ENCODE assay signal across 29 mouse cellular contexts in the genomic region with DNA sequence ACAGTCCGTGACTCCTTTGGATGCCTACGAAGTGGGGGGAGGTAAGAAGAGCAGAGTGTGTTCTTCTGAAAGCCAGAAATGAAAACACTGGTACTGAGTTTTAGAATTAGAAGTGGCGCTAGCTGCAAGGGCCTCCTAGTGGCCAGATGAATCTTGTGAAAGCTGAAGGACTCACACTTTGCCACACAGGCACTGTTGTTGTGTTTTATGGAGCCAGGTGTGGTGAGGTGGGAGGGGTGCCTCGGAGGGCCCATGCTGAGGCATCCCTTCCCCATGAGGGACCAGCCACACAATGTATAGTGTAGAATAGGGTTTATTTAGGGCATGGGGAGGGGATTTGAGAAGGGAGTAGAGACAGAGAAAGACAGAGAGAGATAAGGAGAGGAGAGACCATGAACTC. TPM values are rescaled to one million over a fixed set of nuclear protein-coding genes. Genes with fewer than 3 reads are reported as not detected.
A peak's percentile ranks its signal among the peaks of the same experiment; 100 is the strongest.
DNase-seq lines count a peak whose midpoint lies in the region; ATAC-seq and TF ChIP-seq lines count a peak whose summit lies in the region.
"Had no signal": no experiment of that assay in that cellular context is flagged by ENCODE, and none has a peak within 500 bp of the region (broad histone marks: within the 10 kb centered on the region; RNA-seq: fewer than 3 reads in every experiment).

No protein-coding gene starts in this region.

- no peak overlapping the region for H3K27ac ChIP-seq in kidney, postnatal 0 days
- no peak overlapping the region for H3K27ac ChIP-seq in midbrain, embryonic 11.5 days (ENCODE audit: low read depth, low read length)
- no peak overlapping the region for H3K27ac ChIP-seq in midbrain, embryonic 14.5 days (replicated peaks; ENCODE audit: low read depth, low read length)
- H3K27ac ChIP-seq in MEL (ENCODE audit: control insufficient read depth, low read depth, low read length) = no peak overlapping the region
- H3K27ac ChIP-seq: embryonic facial prominence, embryonic 13.5 days; forebrain, embryonic 12.5 days; hindbrain, embryonic 12.5 days; midbrain, embryonic 12.5 days; neural tube, embryonic 13.5 days had no signal

- peaks cover 68% of the 10 kb centered on the region for H3K36me3 ChIP-seq in kidney, postnatal 0 days (ENCODE audit: insufficient read depth, low read length)
- peaks cover 50% of the 10 kb centered on the region for H3K36me3 ChIP-seq in midbrain, embryonic 11.5 days (ENCODE audit: control insufficient read depth, insufficient read depth, low read length)
- H3K36me3 ChIP-seq in midbrain, embryonic 14.5 days (ENCODE audit: control insufficient read depth, insufficient read depth, low read length) = peaks cover 93% of the 10 kb centered on the region
- H3K36me3 ChIP-seq in MEL (ENCODE audit: control insufficient read depth in 1 of 2, insufficient read depth in 2 of 2, low read length in 2 of 2) = peaks cover 0 to 25% of the 10 kb centered on the region in 2 experiments; a peak in 2 of 4 replicates

- no peak overlapping the region for H3K4me2 ChIP-seq in kidney, postnatal 0 days (ENCODE audit: low read length)
- H3K4me2 ChIP-seq in midbrain, embryonic 11.5 days = no peak overlapping the region
- H3K4me2 ChIP-seq in midbrain, embryonic 14.5 days (ENCODE audit: low read length) = no peak overlapping the region
- H3K4me2 ChIP-seq: embryonic facial prominence, embryonic 13.5 days; forebrain, embryonic 12.5 days; heart, embryonic 12.5 days; hindbrain, embryonic 12.5 days; midbrain, embryonic 12.5 days; neural tube, embryonic 13.5 days had no signal

- no peak for ATAC-seq in kidney, postnatal 0 days (replicated peaks; ENCODE audit: low FRiP score, low read depth)
- ATAC-seq in midbrain, embryonic 11.5 days (ENCODE audit: low FRiP score) = no peak
- ATAC-seq in midbrain, embryonic 14.5 days (ENCODE audit: low FRiP score, low TSS enrichment) = no peak
- ATAC-seq: Patski had no signal

- peak; percentile 31; the same call in 1 of the 2 replicates for TF ChIP-seq CTCF in kidney, postnatal 0 days (IDR thresholded peaks at IDR 0.05; ENCODE audit: low read depth)
- peak; percentile 6 to 32 (median 8); a peak in 2 of 6 replicates for TF ChIP-seq CTCF in MEL (IDR thresholded peaks at IDR 0.05 in 2 of 3, conservative IDR thresholded peaks at IDR 0.05 in 1 of 3; ENCODE audit: control insufficient read depth in 1 of 3, insufficient read depth in 1 of 3, low read depth in 2 of 3, low read length in 3 of 3, poor library complexity in 1 of 3, severe bottlenecking in 1 of 3)

- no peak overlapping the region for H3K4me3 ChIP-seq in kidney, postnatal 0 days (replicated peaks; ENCODE audit: low read depth, low read length)
- H3K4me3 ChIP-seq in midbrain, embryonic 11.5 days (ENCODE audit: low read depth, low read length) = no peak overlapping the region
- H3K4me3 ChIP-seq in midbrain, embryonic 14.5 days (replicated peaks; ENCODE audit: low read depth, low read length) = no peak overlapping the region
- no peak overlapping the region for H3K4me3 ChIP-seq in MEL (ENCODE audit: control insufficient read depth in 1 of 2, insufficient read depth in 1 of 2, low read depth in 2 of 2, low read length in 2 of 2)
- H3K4me3 ChIP-seq: embryonic facial prominence, embryonic 13.5 days; erythroblast, embryonic 14.5 days; forebrain, embryonic 12.5 days; heart, embryonic 12.5 days; hindbrain, embryonic 12.5 days; midbrain, embryonic 12.5 days; neural tube, embryonic 13.5 days had no signal

- TF ChIP-seq POLR2A in MEL (IDR thresholded peaks at IDR 0.05; ENCODE audit: control insufficient read depth in 1 of 2, insufficient read depth in 1 of 2, low read depth in 1 of 2, low read length in 2 of 2, poor library complexity in 1 of 2) = no peak

- no peaks in the 10 kb centered on the region for H3K9me3 ChIP-seq in kidney, postnatal 0 days (replicated peaks; ENCODE audit: low read length)
- H3K9me3 ChIP-seq in midbrain, embryonic 11.5 days (ENCODE audit: control insufficient read depth, low read length) = no peaks in the 10 kb centered on the region
- H3K9me3 ChIP-seq in midbrain, embryonic 14.5 days (ENCODE audit: control insufficient read depth, low read length) = no peaks in the 10 kb centered on the region
- H3K9me3 ChIP-seq in MEL (replicated peaks; ENCODE audit: insufficient read depth, low read length) = no peaks in the 10 kb centered on the region
- H3K9me3 ChIP-seq: embryonic facial prominence, embryonic 13.5 days; forebrain, embryonic 12.5 days; heart, embryonic 12.5 days; hindbrain, embryonic 12.5 days; midbrain, embryonic 12.5 days; neural tube, embryonic 13.5 days had no signal

- H3K9ac ChIP-seq in kidney, postnatal 0 days (ENCODE audit: low read depth, low read length) = no peak overlapping the region
- H3K9ac ChIP-seq in midbrain, embryonic 11.5 days (ENCODE audit: low read length) = no peak overlapping the region
- no peak overlapping the region for H3K9ac ChIP-seq in midbrain, embryonic 14.5 days (replicated peaks; ENCODE audit: low read length)
- no peak overlapping the region for H3K9ac ChIP-seq in MEL (ENCODE audit: control insufficient read depth, low read depth, low read length, poor library complexity, severe bottlenecking)
- H3K9ac ChIP-seq: embryonic facial prominence, embryonic 13.5 days; forebrain, embryonic 12.5 days; heart, embryonic 12.5 days; hindbrain, embryonic 12.5 days; midbrain, embryonic 12.5 days; neural tube, embryonic 13.5 days had no signal

- no peaks in the 10 kb centered on the region for H3K27me3 ChIP-seq in kidney, postnatal 0 days (ENCODE audit: insufficient read depth, low read length)
- no peaks in the 10 kb centered on the region for H3K27me3 ChIP-seq in midbrain, embryonic 11.5 days (ENCODE audit: control insufficient read depth, insufficient read depth, low read length)
- H3K27me3 ChIP-seq in midbrain, embryonic 14.5 days (ENCODE audit: control insufficient read depth, insufficient read depth, low read length) = no peaks in the 10 kb centered on the region
- no peaks in the 10 kb centered on the region for H3K27me3 ChIP-seq in MEL (ENCODE audit: control insufficient read depth in 1 of 2, insufficient read depth in 2 of 2, low read length in 2 of 2)
- H3K27me3 ChIP-seq: embryonic facial prominence, embryonic 13.5 days; forebrain, embryonic 12.5 days; heart, embryonic 12.5 days; hindbrain, embryonic 12.5 days; midbrain, embryonic 12.5 days; neural tube, embryonic 13.5 days; Patski had no signal

- H3K4me1 ChIP-seq in kidney, postnatal 0 days (replicated peaks; ENCODE audit: insufficient read depth, low read length) = no peaks in the 10 kb centered on the region
- no peaks in the 10 kb centered on the region for H3K4me1 ChIP-seq in midbrain, embryonic 11.5 days (ENCODE audit: control insufficient read depth, insufficient read depth, low read length)
- no peaks in the 10 kb centered on the region for H3K4me1 ChIP-seq in midbrain, embryonic 14.5 days (ENCODE audit: control insufficient read depth, insufficient read depth, low read length)
- no peaks in the 10 kb centered on the region for H3K4me1 ChIP-seq in MEL (ENCODE audit: control insufficient read depth in 1 of 2, insufficient read depth in 2 of 2, low read length in 2 of 2)
- H3K4me1 ChIP-seq: embryonic facial prominence, embryonic 13.5 days; forebrain, embryonic 12.5 days; heart, embryonic 12.5 days; hindbrain, embryonic 12.5 days; midbrain, embryonic 12.5 days; neural tube, embryonic 13.5 days had no signal

- WGBS in kidney, postnatal 0 days = 82% methylated on average over 4 of the region's 4 CpGs
- WGBS in midbrain, embryonic 11.5 days = 86% methylated on average over 4 of the region's 4 CpGs
- WGBS in midbrain, embryonic 14.5 days = 94% methylated on average over 4 of the region's 4 CpGs

- H3K79me2 ChIP-seq in MEL (ENCODE audit: control insufficient read depth, insufficient read depth, low read length, poor library complexity) = no peaks in the 10 kb centered on the region

- no peak for TF ChIP-seq RAD21 in MEL (IDR thresholded peaks at IDR 0.05; ENCODE audit: low read depth, low read length)

- no peak for DNase-seq in kidney, postnatal 0 days (ENCODE audit: low spot score)
- DNase-seq in kidney, adult 9 months = no peak
- DNase-seq in midbrain, embryonic 11.5 days (ENCODE audit: low spot score, missing footprints) = peak; percentile 79
- DNase-seq in midbrain, embryonic 14.5 days = no peak
- DNase-seq in MEL (ENCODE audit: low read depth, low spot score) = no peak
- no peak for DNase-seq in frontal cortex, postnatal 14 days (ENCODE audit: low spot score in 2 of 2)
- DNase-seq in gastrocnemius, postnatal 4 days (ENCODE audit: low spot score in 2 of 2) = no peak
- DNase-seq: adrenal gland, adult 2 months; cerebellum, adult 18-20 months; cerebellum, postnatal 36 days; embryo, embryonic 11 days; gastrocnemius, postnatal 14 days; heart, adult 18-20 months; heart, postnatal 14 days; kidney, adult 2 months; kidney, postnatal 14 days; retina, postnatal 1 day; right cerebral cortex, postnatal 25 days; spleen, adult 18-20 months; thymus, postnatal 14 days had no signal

- TF ChIP-seq EP300 in MEL (IDR thresholded peaks at IDR 0.05; ENCODE audit: low read depth in 1 of 2, low read length in 2 of 2) = no peak

RNA-seq across cellular contexts. Expression of a gene that starts 17.6 kb away (rescaled TPM):
- 2.4 and 3.3 TPM in 2 replicates for polyA plus RNA-seq in kidney, postnatal 0 days (2015; fragmentation: Nextera tagmentation; extraction: Ambion mirVana)
- 34.4 and 37.2 TPM in 2 replicates for polyA plus RNA-seq in midbrain, embryonic 11.5 days (2014; fragmentation: Nextera tagmentation; extraction: Ambion mirVana)
- 103 and 116 TPM in 2 replicates for polyA plus RNA-seq in midbrain, embryonic 14.5 days (2014; fragmentation: Nextera tagmentation; extraction: Ambion mirVana)
- total RNA-seq in MEL (2012; rRNA removed) = 0.29 and 0.73 TPM in 2 replicates
- 1 to 10 TPM in 1 of 2 experiments, not detected in 1; 4.2 TPM for polyA plus RNA-seq in MEL (2012; ENCODE audit: insufficient read depth in 1 of 2, insufficient read length in 2 of 2, low read depth in 1 of 2, low replicate concordance in 2 of 2, missing spikeins in 1 of 2)
- total RNA-seq in gastrocnemius, postnatal 4 days (2021) = under 1 TPM; 0.44 to 0.57 TPM
- total RNA-seq: gastrocnemius, postnatal 14 days; heart, adult 18-20 months; heart, postnatal 14 days; liver, adult 2 months had no signal
- polyA plus RNA-seq: erythroblast, embryonic 14.5 days; liver, adult 2 months had no signal

RNA-seq across cellular contexts. Expression of a gene that starts 20.0 kb away (rescaled TPM):
- 40.3 and 48.0 TPM in 2 replicates for polyA plus RNA-seq in kidney, postnatal 0 days (2015; fragmentation: Nextera tagmentation; extraction: Ambion mirVana)
- 38.4 and 39.9 TPM in 2 replicates for polyA plus RNA-seq in midbrain, embryonic 11.5 days (2014; fragmentation: Nextera tagmentation; extraction: Ambion mirVana)
- polyA plus RNA-seq in midbrain, embryonic 14.5 days (2014; fragmentation: Nextera tagmentation; extraction: Ambion mirVana) = 33.6 and 37.0 TPM in 2 replicates
- total RNA-seq in MEL (2012; rRNA removed) = 27.5 and 31.0 TPM in 2 replicates
- polyA plus RNA-seq in MEL (2012; ENCODE audit: insufficient read depth in 1 of 2, insufficient read length in 2 of 2, low read depth in 1 of 2, low replicate concordance in 2 of 2, missing spikeins in 1 of 2) = 10 to 100 TPM in 1 of 2 experiments, not detected in 1; 68.4 TPM
- total RNA-seq in gastrocnemius, postnatal 4 days (2021) = 10 to 100 TPM; 39.4 to 48.5 TPM

RNA-seq across cellular contexts. Expression of a gene that starts 20.9 kb away (rescaled TPM):
- 27.1 and 29.2 TPM in 2 replicates for polyA plus RNA-seq in kidney, postnatal 0 days (2015; fragmentation: Nextera tagmentation; extraction: Ambion mirVana)
- 38.5 and 43.1 TPM in 2 replicates for polyA plus RNA-seq in midbrain, embryonic 11.5 days (2014; fragmentation: Nextera tagmentation; extraction: Ambion mirVana)
- 38.6 and 41.9 TPM in 2 replicates for polyA plus RNA-seq in midbrain, embryonic 14.5 days (2014; fragmentation: Nextera tagmentation; extraction: Ambion mirVana)
- total RNA-seq in MEL (2012; rRNA removed) = 12.5 and 14.4 TPM in 2 replicates
- 100 to 1,000 TPM in 1 of 2 experiments, 10 to 100 TPM in 1; 20.8 to 179 TPM for polyA plus RNA-seq in MEL (2012; ENCODE audit: insufficient read depth in 1 of 2, insufficient read length in 2 of 2, low read depth in 1 of 2, low replicate concordance in 2 of 2, missing spikeins in 1 of 2)
- total RNA-seq in gastrocnemius, postnatal 4 days (2021) = 10 to 100 TPM; 10.7 to 13.0 TPM
